Mouse (Mus musculus) intestine, embryonic 14.5 days (tissue): ENCODE measurements around the gene Atp5l. TPM values are rescaled to one million over a fixed set of nuclear protein-coding genes. Genes with fewer than 3 reads are reported as not detected.
A peak's percentile ranks its signal among the peaks of the same experiment; 100 is the strongest.

Experiments
- ATAC-seq: fragments of 200-750 bp; cut with Nextera tagmentation; replicated peaks from 2 replicates; pipeline ENCODE4 v1.8.0; 2017; ENCODE audit warnings: low read depth, moderate number of reproducible peaks, moderate TSS enrichment, moderate library complexity; ENCODE audit not compliant: low FRiP score, low TSS enrichment
- DNase-seq: peaks from one replicate; pipeline ENCODE4 v3.0.0-alpha.2; 2018; ENCODE audit warnings: low spot score
- H3K27ac ChIP-seq: fragments of 300-500 bp; sonication (generic); 2 replicates; pipeline ENCODE4 v1.5.1; 2014; ENCODE audit warnings: low read depth, mild to moderate bottlenecking, control low read depth
- H3K27me3 ChIP-seq: fragments of 300-500 bp; sonication (generic); replicated peaks from 2 replicates; pipeline ENCODE4 v1.6.1; 2014; ENCODE audit warnings: low read length, control low read depth; ENCODE audit not compliant: control insufficient read depth, insufficient read depth
- H3K36me3 ChIP-seq: fragments of 300-500 bp; sonication (generic); 2 replicates; pipeline ENCODE4 v1.6.1; 2014; ENCODE audit warnings: low read length, control low read depth; ENCODE audit not compliant: control insufficient read depth, insufficient read depth
- H3K4me1 ChIP-seq: fragments of 300-500 bp; sonication (generic); replicated peaks from 2 replicates; pipeline ENCODE4 v1.6.1; 2014; ENCODE audit warnings: low read length, control low read depth, mixed read lengths; ENCODE audit not compliant: control insufficient read depth, insufficient read depth
- H3K4me2 ChIP-seq: fragments of 300-500 bp; sonication (generic); 2 replicates; pipeline ENCODE4 v1.6.1; 2014; ENCODE audit warnings: low read length
- H3K4me3 ChIP-seq: fragments of 300-500 bp; sonication (generic); 2 replicates; pipeline ENCODE4 v1.5.1; 2014; ENCODE audit warnings: low read depth, low read length, control low read depth, mixed read lengths
- H3K9ac ChIP-seq: fragments of 300-500 bp; sonication (generic); 2 replicates; pipeline ENCODE4 v1.6.1; 2014; ENCODE audit warnings: mild to moderate bottlenecking, low read length
- H3K9me3 ChIP-seq: fragments of 300-500 bp; sonication (generic); 2 replicates; pipeline ENCODE4 v1.6.1; 2016; ENCODE audit warnings: low read length, control low read depth; ENCODE audit not compliant: control insufficient read depth
- WGBS: fragments of 180-500 bp; shearing (Covaris S2); extraction: QIAGEN DNeasy Blood & Tissue Kit; methylation state at CpG from one replicate; pipeline ENCODE4 v1.1.7; 2014; 5-methylcytosine and 5-hydroxymethylcytosine counted together
- polyA plus RNA-seq: library from polyadenylated mRNA; unstranded; fragments of >200 nt; fragmentation: Nextera tagmentation; extraction: Ambion mirVana; gene quantifications from 2 replicates; pipeline ENCODE4 v1.2.1, GENCODE M21; 2014

Gene Atp5l
- polyA plus RNA-seq, 1 experiment from 2014 or later = 905 TPM

DNA sequence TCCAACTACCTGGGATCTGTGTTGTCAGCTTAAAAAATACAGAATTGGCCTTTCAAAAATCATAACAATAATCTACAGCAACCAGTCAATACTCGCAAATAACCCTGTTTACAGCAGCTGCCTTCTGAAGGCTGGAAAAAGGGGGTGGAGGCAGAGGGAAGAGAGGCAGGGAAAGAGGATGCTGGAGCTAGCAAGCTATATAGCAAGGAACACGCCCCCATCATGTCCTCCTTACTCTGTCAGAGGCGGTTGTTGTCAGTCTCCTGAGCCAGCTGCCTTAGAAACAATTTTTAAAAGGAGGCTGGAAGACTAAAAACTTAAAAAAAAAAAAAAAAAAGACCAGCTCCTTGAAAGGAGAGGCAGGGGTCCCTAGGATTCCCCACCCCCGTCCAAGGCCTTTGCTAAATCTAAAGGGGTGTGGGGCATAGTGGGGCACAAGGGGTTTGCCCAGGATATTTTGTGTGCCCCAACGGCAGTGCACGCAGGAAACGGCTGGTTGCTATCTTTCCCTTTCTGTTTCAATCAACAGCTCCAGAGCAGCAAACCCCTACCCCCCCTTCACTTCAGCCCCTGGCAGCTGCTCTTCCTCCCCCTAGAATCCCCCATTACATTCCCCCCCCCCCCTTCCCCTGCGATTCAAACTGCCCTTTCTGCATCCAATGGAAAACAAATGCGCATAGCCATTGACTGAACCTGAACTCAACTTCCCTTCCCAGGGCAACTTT is 41.6 kb downstream of the Atp5l start:
- peak overlapping the region; percentile 98 for H3K4me3 ChIP-seq
- WGBS = 29% methylated on average over 9 of the region's 9 CpGs
- 0 out of 2 replicates have a peak, but pooled peaks cover 5% of the 10 kb centered on the region for H3K36me3 ChIP-seq
- no peaks in the 10 kb centered on the region for H3K9me3 ChIP-seq
- H3K4me1 ChIP-seq = peaks cover 54% of the 10 kb centered on the region
- H3K9ac ChIP-seq = peak overlapping the region; percentile 91
- peak overlapping the region; percentile 75 for H3K27ac ChIP-seq
- ATAC-seq = no peak
- no peak for DNase-seq
- H3K4me2 ChIP-seq = peak overlapping the region; percentile 66
- no peaks in the 10 kb centered on the region for H3K27me3 ChIP-seq

- H3K27ac ChIP-seq = no peak overlapping the region
- no peak overlapping the region for H3K9ac ChIP-seq
- H3K4me1 ChIP-seq = peaks cover 58% of the 10 kb centered on the region
- DNase-seq (no peak), ATAC-seq (no peak)
- H3K4me2 ChIP-seq = peak overlapping the region; percentile 5; the same call in 1 of the 2 replicates
- no peaks in the 10 kb centered on the region for H3K9me3 ChIP-seq
- 0 out of 2 replicates have a peak, but pooled peaks cover 5% of the 10 kb centered on the region for H3K36me3 ChIP-seq
- 73% methylated on average over 7 of the region's 7 CpGs for WGBS
- H3K27me3 ChIP-seq = no peaks in the 10 kb centered on the region
- H3K4me3 ChIP-seq = no peak overlapping the region; the same call in 1 of the 2 replicates
Observed at GRCm38 (mm10) chr9:44877686-44878085, 42.9 kb downstream of the Atp5l start.

DNA sequence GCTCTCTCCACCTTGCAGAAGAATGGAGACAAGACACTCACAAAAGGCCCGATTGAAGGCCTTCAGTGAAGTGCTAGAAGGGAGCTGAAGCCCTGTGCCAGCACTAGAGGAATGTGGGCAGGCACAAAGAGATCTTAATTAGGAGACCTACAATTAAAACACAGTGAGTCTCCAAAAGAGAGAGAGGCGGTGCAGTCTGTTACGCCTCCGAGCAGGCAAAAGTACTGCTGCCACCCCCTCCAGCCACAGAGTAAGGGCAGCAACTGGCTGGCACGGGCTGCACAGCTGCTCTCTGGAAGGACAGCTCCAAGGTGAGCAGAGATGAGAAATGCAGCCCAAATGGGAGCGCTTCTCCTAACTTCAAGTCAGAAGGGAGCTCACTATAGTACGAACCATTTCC is 45.1 kb downstream of the Atp5l start:
- 69% methylated on average over 7 of the region's 7 CpGs for WGBS
- ATAC-seq = no peak
- no peak for DNase-seq
- Histone ChIP-seq H3K4me1 (peaks cover 58% of the 10 kb centered on the region), H3K36me3 (peaks cover 11% of the 10 kb centered on the region; the same call in 1 of the 2 replicates), H3K27ac (no peak overlapping the region), H3K9ac (no peak overlapping the region), H3K27me3 (no peaks in the 10 kb centered on the region), H3K9me3 (no peaks in the 10 kb centered on the region), H3K4me2 (no peak overlapping the region), H3K4me3 (no peak overlapping the region)

GRCm38 (mm10) chr9:44874198-44874597 is 46.3 kb downstream of the Atp5l start:
- Histone ChIP-seq H3K4me3 (no peak overlapping the region), H3K27ac (0 out of 2 replicates have a peak overlapping the region, but pooled peaks have one; percentile 23), H3K4me1 (peaks cover 58% of the 10 kb centered on the region), H3K36me3 (peaks cover 15% of the 10 kb centered on the region; the same call in 1 of the 2 replicates), H3K27me3 (no peaks in the 10 kb centered on the region), H3K4me2 (no peak overlapping the region), H3K9me3 (no peaks in the 10 kb centered on the region), H3K9ac (no peak overlapping the region)
- no peak for ATAC-seq
- DNase-seq = no peak

DNA sequence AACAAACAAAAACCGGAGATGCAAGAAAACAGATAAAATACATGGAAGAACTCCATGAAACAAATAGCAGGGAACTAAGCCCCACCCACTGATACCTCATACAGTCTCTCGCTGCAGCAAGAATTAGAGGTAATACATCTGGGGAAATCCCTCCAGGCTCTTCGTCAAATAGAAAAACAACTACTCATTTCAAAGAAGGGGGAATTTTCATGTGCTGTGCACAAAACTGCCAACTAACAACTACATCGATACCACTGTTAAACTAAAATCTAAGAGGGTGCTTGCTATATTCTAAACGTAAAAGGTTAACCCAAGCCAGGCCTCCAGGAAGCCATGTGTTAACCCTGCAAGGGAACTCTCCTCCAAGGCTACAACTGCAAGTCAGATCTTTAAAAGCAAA is 46.9 kb downstream of the Atp5l start:
- ATAC-seq (no peak), DNase-seq (no peak)
- peak overlapping the region; percentile 1; the same call in 1 of the 2 replicates for H3K4me2 ChIP-seq
- no peaks in the 10 kb centered on the region for H3K9me3 ChIP-seq
- peaks cover 53% of the 10 kb centered on the region for H3K4me1 ChIP-seq
- no peaks in the 10 kb centered on the region for H3K27me3 ChIP-seq
- H3K9ac ChIP-seq = no peak overlapping the region
- H3K4me3 ChIP-seq = no peak overlapping the region
- peaks cover 15% of the 10 kb centered on the region; the same call in 1 of the 2 replicates for H3K36me3 ChIP-seq
- H3K27ac ChIP-seq = 0 out of 2 replicates have a peak overlapping the region, but pooled peaks have one; percentile 23
- WGBS = 47% methylated on average over 5 of the region's 5 CpGs

DNA sequence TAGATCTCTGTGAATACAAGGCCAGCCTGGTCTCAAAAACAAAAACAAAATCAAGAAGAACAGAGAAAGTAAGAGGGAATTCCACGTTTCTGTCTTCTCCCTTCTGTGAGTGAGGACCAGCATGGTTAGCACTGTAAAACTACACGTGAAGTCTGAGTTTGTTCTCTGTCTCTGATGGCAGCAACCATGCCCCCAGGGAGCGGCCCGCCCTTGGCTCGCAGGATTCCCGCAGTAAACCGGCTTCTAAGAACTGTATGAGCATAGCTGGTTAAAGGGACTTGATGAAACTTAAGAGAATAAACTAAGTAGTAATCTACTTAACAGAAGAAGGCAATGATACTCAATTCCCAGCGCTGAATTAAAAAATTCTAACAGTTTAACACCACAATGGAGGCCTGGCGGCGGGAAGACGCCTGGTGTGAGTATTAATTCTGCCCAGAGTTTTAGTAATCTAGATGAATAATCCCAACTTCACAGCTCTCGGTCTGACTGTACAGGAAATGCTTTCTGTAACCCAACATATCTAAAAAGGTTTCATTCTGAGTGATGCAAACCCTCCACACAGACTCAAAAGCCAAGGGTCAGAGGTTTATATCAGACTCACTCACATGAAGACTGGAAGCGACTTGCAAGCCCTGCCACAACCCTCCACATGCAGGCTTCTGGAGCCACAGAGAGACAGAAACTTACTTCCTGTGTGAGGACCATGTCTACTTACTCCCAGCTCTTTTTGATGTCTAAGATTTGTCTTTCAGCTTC is 52.0 kb downstream of the Atp5l start:
- Histone ChIP-seq H3K4me2 (no peak overlapping the region), H3K4me1 (peaks cover 14% of the 10 kb centered on the region), H3K27ac (no peak overlapping the region), H3K36me3 (peaks cover 35% of the 10 kb centered on the region), H3K9me3 (no peaks in the 10 kb centered on the region), H3K27me3 (no peaks in the 10 kb centered on the region), H3K4me3 (no peak overlapping the region), H3K9ac (no peak overlapping the region)
- no peak for DNase-seq
- WGBS = 83% methylated on average over 13 of the region's 13 CpGs
- no peak for ATAC-seq

DNA sequence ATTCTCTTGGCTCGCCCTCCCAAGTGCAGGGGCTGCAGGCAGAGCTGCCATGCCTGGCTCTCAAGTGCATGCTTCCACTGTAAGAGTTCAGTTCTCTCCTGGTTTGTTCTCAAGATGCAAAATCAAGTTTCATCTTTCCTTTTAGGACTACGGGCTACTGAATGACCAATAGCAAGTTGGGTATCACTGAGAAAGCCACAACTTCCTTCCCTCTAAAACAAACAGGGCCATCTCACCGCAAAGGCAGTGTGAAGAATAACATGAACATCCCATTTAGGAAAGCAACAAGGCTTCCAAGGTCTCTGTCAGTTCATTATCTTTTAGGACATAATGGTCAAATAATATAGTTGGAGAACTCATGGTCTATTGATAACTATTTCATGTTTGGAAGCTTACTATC is 52.9 kb downstream of the Atp5l start:
- H3K4me1 ChIP-seq = peaks cover 10% of the 10 kb centered on the region
- DNase-seq (no peak), ATAC-seq (no peak)
- H3K4me2 ChIP-seq = no peak overlapping the region
- no peak overlapping the region for H3K4me3 ChIP-seq
- H3K27me3 ChIP-seq = no peaks in the 10 kb centered on the region
- H3K9me3 ChIP-seq = no peaks in the 10 kb centered on the region
- H3K9ac ChIP-seq = no peak overlapping the region
- 85% methylated on average over 3 of the region's 3 CpGs for WGBS
- peaks cover 35% of the 10 kb centered on the region for H3K36me3 ChIP-seq
- no peak overlapping the region for H3K27ac ChIP-seq

DNA sequence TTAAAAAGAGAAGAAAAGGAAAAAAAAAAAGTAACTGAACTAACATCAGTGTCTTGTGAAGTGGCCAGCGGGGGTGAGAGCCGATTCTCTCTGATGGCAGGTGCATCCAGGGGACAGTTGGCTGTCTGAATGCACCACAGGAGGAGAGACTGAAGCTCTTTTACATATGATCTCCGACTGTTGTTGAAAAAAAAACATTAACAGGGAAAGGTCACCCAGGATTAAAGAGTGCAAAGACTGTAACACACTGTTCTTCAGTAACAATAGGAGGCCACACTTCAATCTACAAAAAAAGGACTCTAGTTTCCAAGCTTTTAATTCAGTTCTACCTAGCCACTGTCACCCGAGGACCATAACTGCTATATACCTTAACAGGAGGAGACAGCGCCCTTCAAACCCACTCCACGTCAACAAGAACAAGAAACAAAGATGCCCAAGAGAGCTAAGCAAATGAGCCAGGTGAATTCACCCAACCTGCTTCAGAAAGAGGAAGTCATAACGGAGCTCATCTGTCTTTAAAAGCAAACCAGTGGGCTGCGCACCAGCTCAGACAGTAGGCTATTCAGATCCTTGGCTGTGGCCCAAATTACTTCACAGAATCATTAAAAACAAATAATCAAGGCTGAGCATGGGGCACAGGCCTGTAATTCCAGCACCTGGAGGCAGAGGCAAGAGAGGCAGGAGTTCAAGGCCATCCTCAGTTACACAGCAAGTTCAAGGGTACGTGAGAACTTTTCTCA is 53.9 kb downstream of the Atp5l start:
- Histone ChIP-seq H3K4me1 (peaks cover 10% of the 10 kb centered on the region), H3K4me3 (no peak overlapping the region), H3K9ac (no peak overlapping the region), H3K36me3 (peaks cover 35% of the 10 kb centered on the region), H3K27me3 (no peaks in the 10 kb centered on the region), H3K9me3 (no peaks in the 10 kb centered on the region), H3K27ac (no peak overlapping the region), H3K4me2 (no peak overlapping the region)
- ATAC-seq = no peak
- no peak for DNase-seq
- WGBS = 68% methylated on average over 9 of the region's 9 CpGs
